Mouse (Mus musculus): ENCODE data around the gene Nol10.
A peak's percentile ranks its signal among the peaks of the same experiment; 100 is the strongest.

DNA sequence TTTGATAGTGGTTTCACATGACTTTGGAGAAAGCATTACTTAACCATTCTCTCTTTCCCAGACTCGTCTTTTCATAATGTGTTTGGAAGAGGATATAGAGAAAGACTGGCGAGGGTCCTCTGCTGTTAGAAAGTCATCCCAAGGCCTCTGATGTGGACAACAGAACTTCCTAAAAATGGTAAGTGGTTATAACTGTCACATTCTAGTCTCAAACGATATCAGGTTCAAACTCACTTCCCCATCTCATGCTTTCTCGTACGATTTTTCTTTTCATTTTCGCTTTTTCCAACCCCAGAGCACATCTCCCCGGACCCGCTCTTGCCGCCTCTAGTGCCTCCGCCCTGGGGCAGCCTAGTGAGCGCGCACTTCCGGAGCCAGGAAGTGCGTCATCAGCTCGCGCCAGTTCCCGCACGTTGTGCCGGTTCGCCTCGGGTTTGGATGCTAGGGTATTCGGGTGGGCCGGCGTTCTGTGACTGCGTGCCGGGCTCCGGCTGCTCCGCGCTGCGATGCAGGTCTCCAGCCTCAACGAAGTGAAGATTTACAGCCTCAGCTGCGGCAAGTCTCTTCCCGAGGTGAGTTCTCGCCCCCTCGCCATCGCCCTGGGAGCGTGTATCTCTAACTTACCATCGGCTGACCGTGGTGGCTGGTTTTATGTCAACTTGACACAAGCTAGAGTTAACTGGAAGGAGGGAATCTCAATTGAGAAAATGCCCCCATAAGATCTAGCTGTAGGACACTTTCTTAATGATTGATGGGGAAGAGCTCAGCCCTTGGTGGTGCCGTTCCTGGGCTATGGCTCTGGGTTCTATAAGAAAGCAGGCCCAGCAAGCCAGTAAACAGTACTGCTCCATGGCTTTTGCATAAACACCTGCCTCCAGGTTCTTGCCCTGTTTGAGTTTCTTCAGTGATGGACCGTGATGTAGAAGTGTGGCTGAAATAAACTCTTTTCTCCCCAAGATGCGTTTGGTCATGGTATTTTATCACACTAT, at the start of gene Nol10:
- TF ChIP-seq CTCF (IDR thresholded peaks at IDR 0.05; ENCODE audit: low read depth) (0 out of 2 replicates have a peak, but pooled peaks have one; percentile 5), EP300 (optimal IDR thresholded peaks at IDR 0.05) (no peak)

Data from stomach, postnatal 0 days (tissue).